Mouse (Mus musculus): ENCODE measurements around the gene Lsm2. TPM values are rescaled to one million over a fixed set of nuclear protein-coding genes. Genes with fewer than 3 reads are reported as not detected.

Lsm2 gene
- polyA plus RNA-seq, 1 experiment from 2014 or later = 219 TPM

GRCm38 (mm10) chr17:35020551-35020950, 38.9 kb downstream of the Lsm2 start:
- H3K27me3 ChIP-seq (ENCODE audit: control insufficient read depth, insufficient read depth, low read length) = no peaks in the 10 kb centered on the region
- ATAC-seq (replicated peaks; ENCODE audit: insufficient number of reproducible peaks, low FRiP score, low TSS enrichment, low read depth) = no peak
- 91% methylated on average over 8 of the region's 8 CpGs for WGBS
- H3K27ac ChIP-seq (replicated peaks; ENCODE audit: low read depth, low read length) = no peak overlapping the region
- no peaks in the 10 kb centered on the region for H3K9me3 ChIP-seq (replicated peaks; ENCODE audit: control insufficient read depth, low read length)
- no peak overlapping the region for H3K4me3 ChIP-seq (ENCODE audit: low read depth, low read length)
- no peak for DNase-seq (ENCODE audit: low spot score)
- H3K4me2 ChIP-seq (ENCODE audit: low read depth, low read length) = no peak overlapping the region
- H3K4me1 ChIP-seq (ENCODE audit: control insufficient read depth, insufficient read depth, low read length) = no peaks in the 10 kb centered on the region; the same call in none of the 2 replicates
- H3K9ac ChIP-seq (replicated peaks; ENCODE audit: low read length) = no peak overlapping the region
- H3K36me3 ChIP-seq (replicated peaks; ENCODE audit: control insufficient read depth, insufficient read depth, low read depth, low read length) = peaks cover 1% of the 10 kb centered on the region; the same call in 1 of the 2 replicates

DNA sequence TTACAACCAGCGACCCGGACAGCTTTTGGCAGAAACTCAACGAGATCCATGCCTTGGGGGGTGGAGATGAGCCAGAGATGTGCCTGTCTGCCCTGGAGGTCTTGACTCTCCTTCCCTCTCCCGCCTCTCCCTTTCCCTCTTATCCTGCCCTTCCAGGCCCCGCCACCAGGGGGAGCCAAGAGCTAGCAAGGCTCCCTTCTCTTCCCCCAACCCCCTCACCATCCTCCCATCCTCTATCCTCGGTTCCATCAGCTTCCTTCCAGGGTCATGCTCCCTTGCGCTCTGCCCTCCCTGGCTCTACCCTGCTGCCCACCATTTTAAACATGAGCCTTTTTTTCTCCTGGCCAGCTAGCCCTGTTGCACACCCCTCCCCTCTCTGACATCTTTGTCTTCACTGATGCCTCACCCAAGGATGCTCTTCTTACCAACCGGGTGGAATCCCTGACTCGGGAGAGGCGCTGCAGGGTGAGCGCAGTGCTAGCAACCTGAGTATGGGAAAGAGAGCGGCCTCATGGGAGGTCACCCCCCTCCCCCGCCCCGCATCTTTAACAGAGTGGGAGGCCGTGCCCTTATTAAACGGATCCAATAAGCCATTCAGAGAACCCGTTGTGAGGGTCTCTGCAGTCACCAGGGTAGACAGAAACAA, 39.6 kb downstream of the Lsm2 start:
- Histone ChIP-seq H3K36me3 (replicated peaks; ENCODE audit: control insufficient read depth, insufficient read depth, low read depth, low read length) (no peaks in the 10 kb centered on the region), H3K27ac (replicated peaks; ENCODE audit: low read depth, low read length) (no peak overlapping the region; the same call in 1 of the 2 replicates), H3K4me2 (ENCODE audit: low read depth, low read length) (peak overlapping the region; percentile 22; the same call in 1 of the 2 replicates), H3K9ac (replicated peaks; ENCODE audit: low read length) (peak overlapping the region; percentile 45), H3K4me3 (ENCODE audit: low read depth, low read length) (no peak overlapping the region), H3K27me3 (ENCODE audit: control insufficient read depth, insufficient read depth, low read length) (no peaks in the 10 kb centered on the region), H3K9me3 (replicated peaks; ENCODE audit: control insufficient read depth, low read length) (no peaks in the 10 kb centered on the region), H3K4me1 (ENCODE audit: control insufficient read depth, insufficient read depth, low read length) (no peaks in the 10 kb centered on the region; the same call in none of the 2 replicates)
- ATAC-seq (replicated peaks; ENCODE audit: insufficient number of reproducible peaks, low FRiP score, low TSS enrichment, low read depth) = peak; percentile 65
- 7% methylated on average over 17 of the region's 17 CpGs for WGBS
- peak; percentile 89 for DNase-seq (ENCODE audit: low spot score)

DNA sequence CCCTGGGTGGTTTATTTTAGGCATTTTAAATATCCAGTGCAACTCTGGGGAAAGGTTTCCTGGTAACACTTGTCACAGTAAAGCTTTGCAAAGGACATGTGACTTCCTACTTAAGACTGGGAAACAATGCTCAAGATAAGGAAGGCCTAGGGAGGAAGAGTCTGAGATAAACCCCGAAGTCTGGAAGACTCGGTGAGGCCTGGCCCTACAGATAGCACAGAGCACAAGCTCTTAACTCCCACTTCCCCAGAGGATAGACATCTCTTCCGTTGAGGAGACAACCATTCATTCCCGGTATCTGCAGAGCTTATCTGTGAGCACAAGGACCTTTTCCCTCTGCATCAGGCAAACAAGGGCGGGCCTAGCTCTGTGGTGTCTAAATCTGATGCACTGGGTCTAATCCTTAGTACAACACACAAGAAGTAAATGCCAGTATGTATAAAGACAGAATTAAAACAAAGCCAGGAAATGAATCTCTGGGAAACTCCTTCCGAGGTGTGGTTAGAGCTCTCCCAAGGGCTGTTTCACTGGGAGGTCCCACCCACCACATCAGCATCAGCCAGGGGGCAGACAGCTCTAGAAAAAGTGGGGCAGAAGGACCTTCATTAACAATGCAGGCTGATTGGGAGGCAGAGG, 40.3 kb downstream of the Lsm2 start:
- no peak for ATAC-seq (replicated peaks; ENCODE audit: insufficient number of reproducible peaks, low FRiP score, low TSS enrichment, low read depth)
- no peaks in the 10 kb centered on the region for H3K27me3 ChIP-seq (ENCODE audit: control insufficient read depth, insufficient read depth, low read length)
- H3K36me3 ChIP-seq (replicated peaks; ENCODE audit: control insufficient read depth, insufficient read depth, low read depth, low read length) = no peaks in the 10 kb centered on the region
- no peak for DNase-seq (ENCODE audit: low spot score)
- H3K9me3 ChIP-seq (replicated peaks; ENCODE audit: control insufficient read depth, low read length) = no peaks in the 10 kb centered on the region
- WGBS = 66% methylated on average over 6 of the region's 6 CpGs
- no peak overlapping the region for H3K4me3 ChIP-seq (ENCODE audit: low read depth, low read length)
- no peaks in the 10 kb centered on the region; the same call in none of the 2 replicates for H3K4me1 ChIP-seq (ENCODE audit: control insufficient read depth, insufficient read depth, low read length)
- H3K9ac ChIP-seq (replicated peaks; ENCODE audit: low read length) = no peak overlapping the region; the same call in 1 of the 2 replicates
- no peak overlapping the region for H3K27ac ChIP-seq (replicated peaks; ENCODE audit: low read depth, low read length)
- H3K4me2 ChIP-seq (ENCODE audit: low read depth, low read length) = no peak overlapping the region

DNA sequence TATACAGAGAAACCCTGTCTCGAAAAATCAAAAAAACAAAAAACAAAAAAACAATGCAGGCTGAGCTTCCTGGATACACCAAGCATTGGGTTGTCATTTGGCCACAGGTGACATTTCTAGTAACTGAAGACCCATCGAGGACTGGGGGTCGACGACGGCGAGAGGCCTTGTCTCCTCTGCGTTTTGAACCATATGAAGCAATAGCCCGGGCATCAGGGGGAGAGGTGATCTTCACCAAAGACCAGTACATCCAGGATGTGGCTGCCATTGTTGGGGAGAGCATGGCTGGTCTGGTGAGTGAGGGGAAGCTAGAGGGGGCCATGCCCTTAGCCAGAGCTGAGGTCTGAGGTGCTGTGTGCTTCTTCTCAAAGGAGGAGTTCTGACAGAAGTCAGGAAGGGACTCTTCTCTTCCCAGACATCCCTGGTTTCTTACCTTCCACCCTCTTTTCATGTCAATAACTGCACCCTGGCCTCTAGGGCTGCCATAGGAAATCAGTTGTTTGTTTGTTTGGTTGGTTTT, 40.9 kb downstream of the Lsm2 start:
- WGBS = 93% methylated on average over 8 of the region's 8 CpGs
- Histone ChIP-seq H3K27ac (replicated peaks; ENCODE audit: low read depth, low read length) (no peak overlapping the region), H3K9me3 (replicated peaks; ENCODE audit: control insufficient read depth, low read length) (no peaks in the 10 kb centered on the region), H3K27me3 (ENCODE audit: control insufficient read depth, insufficient read depth, low read length) (no peaks in the 10 kb centered on the region), H3K36me3 (replicated peaks; ENCODE audit: control insufficient read depth, insufficient read depth, low read depth, low read length) (no peaks in the 10 kb centered on the region), H3K4me2 (ENCODE audit: low read depth, low read length) (no peak overlapping the region), H3K4me3 (ENCODE audit: low read depth, low read length) (no peak overlapping the region), H3K9ac (replicated peaks; ENCODE audit: low read length) (no peak overlapping the region), H3K4me1 (ENCODE audit: control insufficient read depth, insufficient read depth, low read length) (no peaks in the 10 kb centered on the region; the same call in none of the 2 replicates)
- ATAC-seq (replicated peaks; ENCODE audit: insufficient number of reproducible peaks, low FRiP score, low TSS enrichment, low read depth) (no peak), DNase-seq (ENCODE audit: low spot score) (no peak)

- DNase-seq (ENCODE audit: low spot score) = no peak
- H3K9ac ChIP-seq (replicated peaks; ENCODE audit: low read length) = no peak overlapping the region
- H3K9me3 ChIP-seq (replicated peaks; ENCODE audit: control insufficient read depth, low read length) = no peaks in the 10 kb centered on the region
- no peak overlapping the region for H3K27ac ChIP-seq (replicated peaks; ENCODE audit: low read depth, low read length)
- no peak overlapping the region for H3K4me2 ChIP-seq (ENCODE audit: low read depth, low read length)
- H3K27me3 ChIP-seq (ENCODE audit: control insufficient read depth, insufficient read depth, low read length) = no peaks in the 10 kb centered on the region
- H3K36me3 ChIP-seq (replicated peaks; ENCODE audit: control insufficient read depth, insufficient read depth, low read depth, low read length) = no peaks in the 10 kb centered on the region
- no peak overlapping the region for H3K4me3 ChIP-seq (ENCODE audit: low read depth, low read length)
- ATAC-seq (replicated peaks; ENCODE audit: insufficient number of reproducible peaks, low FRiP score, low TSS enrichment, low read depth) = no peak
- no peaks in the 10 kb centered on the region; the same call in none of the 2 replicates for H3K4me1 ChIP-seq (ENCODE audit: control insufficient read depth, insufficient read depth, low read length)
- WGBS = 87% methylated on average over 5 of the region's 5 CpGs
These were observed 41.6 kb downstream of the Lsm2 start for GRCm38 (mm10) chr17:35023221-35023620.

DNA sequence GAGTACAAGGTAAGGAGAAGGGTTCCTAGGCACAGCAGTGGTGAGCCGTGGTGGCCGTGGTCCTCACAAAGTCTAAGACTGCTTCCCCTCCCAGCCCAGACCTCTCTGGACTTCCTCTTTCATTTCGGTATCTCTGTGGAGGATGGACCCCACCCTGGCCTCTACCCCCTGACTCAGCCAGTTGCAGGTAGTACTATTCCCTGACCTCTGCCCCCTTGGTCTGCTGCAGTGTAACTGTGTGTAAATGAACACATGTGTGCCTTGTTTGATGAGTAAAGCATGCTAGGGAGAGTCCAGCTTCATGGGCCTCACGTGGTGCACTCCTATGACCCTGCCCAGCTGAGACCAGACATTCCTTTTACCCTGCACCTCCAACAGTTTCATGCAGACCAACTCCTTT, 42.1 kb downstream of the Lsm2 start:
- ATAC-seq (replicated peaks; ENCODE audit: insufficient number of reproducible peaks, low FRiP score, low TSS enrichment, low read depth) (no peak), DNase-seq (ENCODE audit: low spot score) (no peak)
- no peaks in the 10 kb centered on the region for H3K27me3 ChIP-seq (ENCODE audit: control insufficient read depth, insufficient read depth, low read length)
- H3K4me3 ChIP-seq (ENCODE audit: low read depth, low read length) = no peak overlapping the region
- WGBS = 59% methylated on average over 4 of the region's 4 CpGs
- no peaks in the 10 kb centered on the region for H3K9me3 ChIP-seq (replicated peaks; ENCODE audit: control insufficient read depth, low read length)
- no peak overlapping the region for H3K9ac ChIP-seq (replicated peaks; ENCODE audit: low read length)
- H3K4me2 ChIP-seq (ENCODE audit: low read depth, low read length) = no peak overlapping the region
- no peak overlapping the region for H3K27ac ChIP-seq (replicated peaks; ENCODE audit: low read depth, low read length)
- no peaks in the 10 kb centered on the region for H3K36me3 ChIP-seq (replicated peaks; ENCODE audit: control insufficient read depth, insufficient read depth, low read depth, low read length)
- H3K4me1 ChIP-seq (ENCODE audit: control insufficient read depth, insufficient read depth, low read length) = no peaks in the 10 kb centered on the region; the same call in none of the 2 replicates

DNA sequence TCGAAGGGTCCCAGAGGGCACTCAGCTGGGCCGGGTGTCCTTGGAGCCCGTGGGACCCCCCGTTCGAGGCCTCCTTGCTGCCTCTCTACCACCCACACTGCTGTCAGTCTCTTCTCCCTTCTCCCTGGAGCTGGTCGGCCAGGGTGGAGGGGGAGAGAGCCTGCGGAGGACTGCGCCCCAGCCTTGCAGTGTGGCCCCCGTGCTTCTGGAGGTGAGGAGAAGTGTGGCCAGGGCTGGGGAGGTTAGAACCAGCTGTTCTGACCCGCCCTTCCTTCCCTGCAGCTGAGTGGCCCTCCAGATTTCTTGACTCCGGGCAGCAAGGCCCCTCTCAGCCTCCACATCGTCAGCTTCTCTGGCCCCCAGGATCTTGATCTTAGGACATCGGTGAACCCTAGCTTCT, 42.6 kb downstream of the Lsm2 start:
- Histone ChIP-seq H3K9ac (replicated peaks; ENCODE audit: low read length) (no peak overlapping the region), H3K27ac (replicated peaks; ENCODE audit: low read depth, low read length) (no peak overlapping the region), H3K4me3 (ENCODE audit: low read depth, low read length) (no peak overlapping the region), H3K4me1 (ENCODE audit: control insufficient read depth, insufficient read depth, low read length) (no peaks in the 10 kb centered on the region; the same call in none of the 2 replicates), H3K27me3 (ENCODE audit: control insufficient read depth, insufficient read depth, low read length) (no peaks in the 10 kb centered on the region), H3K4me2 (ENCODE audit: low read depth, low read length) (no peak overlapping the region), H3K9me3 (replicated peaks; ENCODE audit: control insufficient read depth, low read length) (no peaks in the 10 kb centered on the region), H3K36me3 (replicated peaks; ENCODE audit: control insufficient read depth, insufficient read depth, low read depth, low read length) (no peaks in the 10 kb centered on the region)
- DNase-seq (ENCODE audit: low spot score) (no peak), ATAC-seq (replicated peaks; ENCODE audit: insufficient number of reproducible peaks, low FRiP score, low TSS enrichment, low read depth) (no peak)
- WGBS = 83% methylated on average over 12 of the region's 13 CpGs

All from embryonic facial prominence, embryonic 11.5 days (tissue).